Mouse (Mus musculus) forebrain, postnatal 0 days (tissue): Measurements from ENCODE around the gene Gnao1. TPM values are rescaled to one million over a fixed set of nuclear protein-coding genes. Genes with fewer than 3 reads are reported as not detected.
A peak's percentile ranks its signal among the peaks of the same experiment; 100 is the strongest.

Experiments used
- ATAC-seq: fragments of 200-750 bp; cut with Nextera tagmentation; 2 replicates; pipeline ENCODE4 v1.8.0; 2017; ENCODE audit warnings: mild to moderate bottlenecking, moderate library complexity
- DNase-seq: peaks from one replicate; pipeline ENCODE4 v3.0.0-alpha.2; 2015
- H3K27ac ChIP-seq: fragments of 300-500 bp; sonication (generic); 2 replicates; pipeline ENCODE4 v1.5.1; 2014; ENCODE audit warnings: low read depth, mild to moderate bottlenecking, antibody characterized with exemption, low read length, moderate library complexity, mixed read lengths
- H3K27me3 ChIP-seq: fragments of 300-500 bp; sonication (generic); 2 replicates; pipeline ENCODE4 v1.6.1; 2014; ENCODE audit warnings: mild to moderate bottlenecking, low read length, mixed read lengths; ENCODE audit not compliant: insufficient read depth
- H3K36me3 ChIP-seq: fragments of 300-500 bp; sonication (generic); 2 replicates; pipeline ENCODE4 v1.6.1; 2014; ENCODE audit warnings: mild to moderate bottlenecking, moderate library complexity; ENCODE audit not compliant: insufficient read depth
- H3K4me1 ChIP-seq: fragments of 300-500 bp; sonication (generic); 2 replicates; pipeline ENCODE4 v1.6.1; 2014; ENCODE audit warnings: antibody characterized with exemption; ENCODE audit not compliant: insufficient read depth
- H3K4me2 ChIP-seq: fragments of 300-500 bp; sonication (generic); 2 replicates; pipeline ENCODE4 v1.6.1; 2014; ENCODE audit warnings: low read depth, mild to moderate bottlenecking, moderate library complexity
- H3K4me3 ChIP-seq: fragments of 300-500 bp; sonication (generic); 2 replicates; pipeline ENCODE4 v1.5.1; 2014; ENCODE audit warnings: low read depth, low read length, mixed read lengths
- H3K9ac ChIP-seq: fragments of 300-500 bp; sonication (generic); 2 replicates; pipeline ENCODE4 v1.6.1; 2014; ENCODE audit warnings: mild to moderate bottlenecking
- H3K9me3 ChIP-seq: fragments of 300-500 bp; sonication (generic); 2 replicates; pipeline ENCODE4 v1.6.1; 2016; ENCODE audit warnings: low read length
- CTCF ChIP-seq: sonication (generic); IDR thresholded peaks from 2 replicates; pipeline ENCODE4 v1.5.1; 2016; ENCODE audit warnings: antibody characterized with exemption, control low read depth, low read depth
- WGBS: fragments of 180-500 bp; shearing (Covaris S2); extraction: QIAGEN DNeasy Blood & Tissue Kit; methylation state at CpG from one replicate; pipeline ENCODE4 v1.1.7; 2014; 5-methylcytosine and 5-hydroxymethylcytosine counted together
- polyA plus RNA-seq: library from polyadenylated mRNA; unstranded; fragments of >200 nt; fragmentation: Nextera tagmentation; extraction: Ambion mirVana; gene quantifications from 2 replicates; pipeline ENCODE4 v1.2.1, GENCODE M21; 2015
- total RNA-seq: library from RNA; depleted of rRNA; stranded (reverse); fragments of >200 nt; gene quantifications from 2 replicates; pipeline ENCODE4 v1.2.3, GENCODE M21; 2014

Gene Gnao1
- total and polyA plus RNA-seq, 2 experiments from 2014 or later: 301 to 314 TPM

DNA sequence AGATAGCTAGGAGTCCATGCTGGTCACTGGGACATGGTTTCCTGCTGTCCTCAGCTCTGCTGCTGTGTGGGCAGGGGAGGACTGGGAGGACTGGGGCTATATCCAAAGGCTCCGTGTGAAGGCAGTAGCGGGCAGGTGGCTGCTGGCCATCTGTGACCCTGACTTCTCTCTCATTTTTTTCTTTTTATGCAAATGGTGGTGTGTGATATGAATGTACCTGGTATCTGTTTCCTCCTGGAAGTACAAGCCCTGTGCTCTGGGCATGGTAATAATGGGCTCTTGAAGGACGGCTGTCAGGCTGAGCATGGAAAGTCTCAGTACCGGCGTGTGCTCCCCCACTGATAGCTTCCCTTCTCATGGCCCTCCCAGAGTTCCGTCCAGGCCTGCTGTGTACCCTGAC is 151.1 kb downstream of the Gnao1 start:
- H3K4me3 ChIP-seq: no peak overlapping the region
- no peak for DNase-seq
- peaks cover 84% of the 10 kb centered on the region for H3K36me3 ChIP-seq
- no peaks in the 10 kb centered on the region for H3K9me3 ChIP-seq
- ATAC-seq: no peak
- H3K9ac ChIP-seq: no peak overlapping the region
- no peaks in the 10 kb centered on the region for H3K27me3 ChIP-seq
- 88% methylated on average over 6 of the region's 6 CpGs for WGBS
- no peak for TF ChIP-seq CTCF
- no peak overlapping the region for H3K27ac ChIP-seq
- no peak overlapping the region for H3K4me2 ChIP-seq
- no peaks in the 10 kb centered on the region for H3K4me1 ChIP-seq

DNA sequence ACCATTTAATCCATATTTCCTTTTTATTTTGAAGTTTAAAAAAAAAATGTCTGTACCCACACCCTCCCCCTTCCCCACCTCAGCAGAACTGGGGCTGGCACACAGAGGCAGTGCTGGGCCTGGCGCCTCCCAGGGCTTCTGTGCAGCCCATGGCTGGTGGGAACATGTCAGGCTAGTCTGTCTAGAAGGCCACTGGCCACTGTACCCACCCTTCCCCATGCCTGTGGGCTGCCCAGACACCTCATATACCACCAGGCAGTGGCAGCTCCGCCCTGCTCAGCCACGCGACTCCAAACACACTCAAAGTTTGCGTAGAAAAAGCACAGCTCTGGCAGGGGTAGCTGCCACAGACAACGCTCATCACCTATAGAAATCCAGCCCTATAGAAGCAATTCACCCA is 158.5 kb downstream of the Gnao1 start:
- TF ChIP-seq CTCF: no peak
- Histone ChIP-seq H3K4me1 (no peaks in the 10 kb centered on the region), H3K9ac (no peak overlapping the region), H3K27ac (no peak overlapping the region), H3K4me3 (no peak overlapping the region), H3K4me2 (no peak overlapping the region), H3K36me3 (peaks cover 83% of the 10 kb centered on the region), H3K9me3 (no peaks in the 10 kb centered on the region), H3K27me3 (no peaks in the 10 kb centered on the region)
- ATAC-seq (no peak), DNase-seq (no peak)
- WGBS: 74% methylated on average over 6 of the region's 6 CpGs

DNA sequence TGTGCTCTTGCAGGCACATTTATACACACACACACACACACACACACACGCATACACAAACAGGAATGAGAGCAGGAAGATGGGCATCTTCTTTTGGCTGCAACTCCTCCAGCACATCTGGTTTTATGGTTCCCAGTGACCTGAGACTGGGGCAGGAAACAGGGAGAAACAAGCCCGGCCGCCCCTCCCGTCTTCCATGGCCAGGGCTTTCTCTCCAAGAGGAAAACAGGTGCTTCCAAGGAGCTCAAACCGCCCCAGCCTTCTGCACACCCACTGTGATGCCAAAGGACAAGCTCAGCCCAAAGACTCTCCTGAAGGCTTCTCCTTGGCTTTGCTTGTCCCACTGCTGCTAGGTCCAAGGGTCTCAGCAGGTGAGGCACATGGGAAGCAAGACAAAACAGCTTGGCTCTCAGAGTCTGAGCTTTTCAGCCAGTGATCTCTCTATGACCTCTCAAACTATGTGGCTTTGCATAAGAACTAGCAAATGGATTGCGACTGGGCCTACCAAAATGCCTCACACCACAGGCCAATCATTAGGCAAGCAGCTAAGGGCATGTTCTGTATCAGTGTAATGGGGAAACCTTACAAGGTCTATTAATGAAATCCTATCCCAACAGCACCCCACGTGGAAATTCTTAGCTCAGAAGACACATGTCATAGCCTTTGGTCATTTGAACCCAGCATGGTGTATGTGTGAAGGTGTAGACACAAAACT is 160.0 kb downstream of the Gnao1 start:
- no peak for TF ChIP-seq CTCF
- Histone ChIP-seq H3K4me3 (no peak overlapping the region), H3K4me1 (no peaks in the 10 kb centered on the region), H3K9ac (no peak overlapping the region), H3K36me3 (peaks cover 83% of the 10 kb centered on the region), H3K4me2 (no peak overlapping the region), H3K27ac (no peak overlapping the region), H3K27me3 (no peaks in the 10 kb centered on the region), H3K9me3 (no peaks in the 10 kb centered on the region)
- no peak for ATAC-seq
- WGBS: 78% methylated on average over 7 of the region's 7 CpGs
- DNase-seq: no peak

DNA sequence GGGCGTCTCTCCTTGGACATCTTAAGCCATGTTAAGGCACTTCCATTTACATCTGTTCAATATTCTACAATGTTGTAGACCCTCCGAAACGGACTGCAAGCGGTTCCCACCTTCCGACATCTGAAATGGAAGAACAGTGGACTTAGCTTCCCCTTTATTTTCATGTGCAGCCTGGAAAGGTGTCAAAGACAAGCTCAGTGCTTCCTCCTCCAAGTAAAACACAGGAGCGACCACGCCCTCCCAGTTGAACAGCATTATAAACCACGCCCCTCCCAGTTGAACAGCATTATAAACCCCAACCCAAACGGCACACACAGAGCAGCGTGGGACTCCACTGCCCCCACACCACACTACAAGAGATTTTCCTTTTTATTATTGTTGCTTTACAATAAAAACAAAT is 161.7 kb downstream of the Gnao1 start:
- Histone ChIP-seq H3K36me3 (peaks cover 81% of the 10 kb centered on the region), H3K4me2 (no peak overlapping the region), H3K4me3 (no peak overlapping the region), H3K27ac (no peak overlapping the region), H3K9ac (no peak overlapping the region), H3K4me1 (no peaks in the 10 kb centered on the region), H3K9me3 (no peaks in the 10 kb centered on the region), H3K27me3 (no peaks in the 10 kb centered on the region)
- ATAC-seq: no peak
- no peak for DNase-seq
- no peak for TF ChIP-seq CTCF
- WGBS: 90% methylated on average over 10 of the region's 10 CpGs

DNA sequence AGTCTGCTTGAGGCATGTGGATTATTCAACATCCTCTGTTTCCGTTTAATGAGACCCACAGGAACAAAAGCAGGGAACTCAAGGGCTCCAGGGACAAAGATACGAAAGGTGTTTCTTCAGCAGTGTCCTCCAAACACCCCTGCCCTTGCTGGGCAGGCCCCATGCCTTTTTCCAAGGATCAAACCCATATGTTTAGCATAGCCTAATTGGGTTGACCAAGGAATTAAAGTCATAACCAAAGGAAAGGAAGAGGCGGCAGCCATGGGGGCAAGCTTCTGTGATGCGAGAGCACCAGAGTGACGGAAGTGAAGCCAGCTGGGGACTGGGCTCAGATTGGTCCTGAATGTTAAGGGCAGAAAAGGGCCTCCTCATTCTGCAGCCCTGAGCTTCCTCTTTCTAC is 162.4 kb downstream of the Gnao1 start:
- TF ChIP-seq CTCF: no peak
- DNase-seq: no peak
- H3K4me1 ChIP-seq: no peaks in the 10 kb centered on the region
- H3K4me3 ChIP-seq: no peak overlapping the region
- H3K9me3 ChIP-seq: no peaks in the 10 kb centered on the region
- H3K9ac ChIP-seq: no peak overlapping the region
- no peak overlapping the region for H3K27ac ChIP-seq
- no peaks in the 10 kb centered on the region for H3K27me3 ChIP-seq
- H3K36me3 ChIP-seq: peaks cover 76% of the 10 kb centered on the region
- ATAC-seq: no peak
- 79% methylated on average over 5 of the region's 5 CpGs for WGBS
- no peak overlapping the region for H3K4me2 ChIP-seq

DNA sequence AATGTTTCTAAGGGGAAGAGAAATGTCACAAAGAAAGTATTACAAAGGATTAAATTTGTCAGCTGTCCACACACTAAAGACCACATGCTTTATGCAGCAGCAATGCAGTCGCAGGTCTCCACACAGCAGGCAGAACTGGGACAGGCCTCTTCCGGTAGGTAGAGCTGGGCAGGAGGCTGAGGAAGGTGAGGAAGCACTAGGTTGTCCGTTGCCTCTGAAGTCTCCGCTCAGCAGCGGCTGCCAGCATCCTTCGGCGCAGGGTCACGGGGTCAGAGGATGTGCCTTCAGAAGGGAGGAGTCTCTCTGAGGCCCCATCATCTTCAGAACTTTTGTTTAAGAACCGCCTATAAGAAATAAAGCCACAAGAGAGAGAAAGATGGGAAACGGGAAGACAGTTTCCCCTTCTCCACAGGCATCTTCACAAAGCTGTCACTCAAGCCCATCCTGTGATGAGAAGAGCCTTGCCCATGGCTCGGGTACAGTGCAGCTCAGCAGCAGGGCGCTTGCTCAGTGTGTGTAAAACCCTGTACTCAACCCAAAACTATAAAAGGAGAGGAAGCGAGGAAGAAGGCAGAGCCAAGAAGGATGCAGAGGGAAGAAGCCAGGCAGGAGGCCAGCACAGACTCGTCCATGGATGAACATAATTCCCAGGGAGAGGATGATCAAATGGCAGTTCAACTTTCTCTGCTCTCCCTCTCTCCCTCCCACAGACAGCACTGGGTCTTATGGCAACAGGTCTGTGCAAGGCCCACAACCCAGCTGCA is 163.4 kb downstream of the Gnao1 start:
- H3K27ac ChIP-seq: no peak overlapping the region
- H3K36me3 ChIP-seq: peaks cover 68% of the 10 kb centered on the region
- H3K9me3 ChIP-seq: no peaks in the 10 kb centered on the region
- 72% methylated on average over 14 of the region's 14 CpGs for WGBS
- DNase-seq (peak; percentile 40), ATAC-seq (peak; percentile 42; the same call in 1 of the 2 replicates)
- H3K4me2 ChIP-seq: no peak overlapping the region
- H3K4me1 ChIP-seq: no peaks in the 10 kb centered on the region
- H3K4me3 ChIP-seq: no peak overlapping the region
- H3K9ac ChIP-seq: no peak overlapping the region
- no peaks in the 10 kb centered on the region for H3K27me3 ChIP-seq
- TF ChIP-seq CTCF: no peak

DNA sequence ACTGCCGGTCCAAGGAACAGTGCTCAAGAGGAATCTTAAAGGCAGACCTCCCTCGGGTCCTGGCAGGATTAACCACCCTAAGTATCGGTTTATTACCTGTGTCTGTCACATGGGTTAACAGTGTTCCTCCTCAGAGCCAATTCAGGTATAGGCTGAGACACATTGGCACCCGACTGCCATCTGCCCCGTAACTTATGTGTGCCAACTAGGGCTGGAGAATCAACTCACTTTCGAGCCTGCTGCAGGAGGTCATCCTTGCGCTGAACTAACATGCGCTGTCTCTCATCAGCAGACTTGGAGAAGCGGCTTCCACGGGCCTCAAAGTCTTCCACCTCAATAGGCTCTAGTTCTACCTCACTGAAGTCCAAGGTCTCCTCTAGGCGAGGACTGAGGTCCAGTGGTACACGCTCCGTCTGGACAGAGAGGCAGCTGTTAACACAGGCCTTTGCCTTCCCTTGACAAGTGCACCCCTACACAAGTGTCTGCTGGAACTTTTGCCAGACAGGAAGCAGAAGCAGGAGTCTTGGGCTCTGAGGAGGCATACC is 164.1 kb downstream of the Gnao1 start:
- no peak overlapping the region for H3K27ac ChIP-seq
- no peaks in the 10 kb centered on the region for H3K27me3 ChIP-seq
- DNase-seq (no peak), ATAC-seq (no peak)
- no peak overlapping the region for H3K9ac ChIP-seq
- no peak overlapping the region for H3K4me3 ChIP-seq
- no peaks in the 10 kb centered on the region for H3K9me3 ChIP-seq
- 93% methylated on average over 13 of the region's 13 CpGs for WGBS
- no peaks in the 10 kb centered on the region for H3K4me1 ChIP-seq
- H3K4me2 ChIP-seq: no peak overlapping the region
- peaks cover 70% of the 10 kb centered on the region for H3K36me3 ChIP-seq
- no peak for TF ChIP-seq CTCF
